Mouse (Mus musculus): Measurements from ENCODE around the gene Gm13288. TPM values are rescaled to one million over a fixed set of nuclear protein-coding genes. Genes with fewer than 3 reads are reported as not detected.
"Not testable (repeated sequence)": the region's sequence is repeated elsewhere in the genome, so short reads cannot be mapped to it uniquely, and the experiment has no call there.

Gene Gm13288
- 0.23 TPM in 1 of 2 replicates, not detected in the other for polyA plus RNA-seq (2011; ENCODE audit: insufficient read length, low read depth, missing spikeins)

DNA sequence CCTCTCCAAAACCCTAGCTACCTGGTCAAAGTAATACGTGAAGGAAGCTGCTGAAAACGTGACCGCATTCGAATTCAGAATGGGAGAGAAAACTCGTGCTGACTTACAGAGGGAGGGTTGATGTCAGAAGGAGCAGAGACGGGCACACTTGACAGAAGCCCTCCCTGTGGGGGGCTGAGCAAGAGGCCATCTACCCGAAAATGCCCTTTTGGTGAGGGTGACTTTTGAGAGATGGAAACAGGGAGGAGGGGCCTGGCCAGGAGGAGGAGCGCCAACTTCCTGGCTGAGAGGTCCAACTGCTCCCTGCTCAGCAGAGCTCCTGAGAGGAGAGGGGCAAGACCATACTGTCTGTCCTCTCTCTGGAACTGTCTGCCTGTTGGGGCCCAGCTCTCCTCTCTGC lies at the start of gene Gm13288:
Gm13288 (plus strand) TSS at position 301 of the 400 bp plus-strand sequence.
- not testable (repeated sequence) for H3K4me3 ChIP-seq (ENCODE audit: insufficient read depth, low read length); H3K27ac ChIP-seq (ENCODE audit: insufficient read depth, low read length); H3K4me1 ChIP-seq (ENCODE audit: control insufficient read depth, insufficient read depth, low read length)

- TF ChIP-seq POLR2A (IDR thresholded peaks at IDR 0.05; ENCODE audit: low read depth, low read length), result peak; percentile 67
These were observed 48.5 kb upstream of the Gm13288 start for GRCm38 (mm10) chr4:88756581-88757513.

DNA sequence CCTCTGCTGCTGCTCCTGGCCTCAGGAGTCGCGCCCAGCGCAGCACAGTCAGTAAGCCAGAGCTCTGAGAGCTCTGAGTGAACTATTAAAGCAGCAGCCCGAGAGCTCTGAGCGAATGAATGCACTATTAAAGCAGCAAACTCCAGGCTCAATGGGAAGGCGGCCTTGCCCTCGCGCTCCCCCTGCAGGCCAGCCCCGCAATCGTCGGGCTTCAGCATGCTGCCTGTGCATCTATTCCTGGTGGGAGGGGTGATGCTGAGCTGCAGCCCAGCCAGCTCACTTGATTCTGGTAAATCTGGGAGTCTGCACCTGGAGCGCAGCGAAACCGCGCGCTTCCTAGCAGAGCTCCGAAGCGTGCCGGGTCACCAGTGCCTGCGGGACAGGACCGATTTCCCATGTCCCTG lies 47.7 kb upstream of the Gm13288 start:
- Histone ChIP-seq H3K27ac (ENCODE audit: insufficient read depth, low read length) (0 out of 2 replicates have a peak overlapping the region, but pooled peaks have one; percentile 99), H3K4me3 (ENCODE audit: insufficient read depth, low read length) (peak overlapping the region; percentile 59; the same call in 1 of the 2 replicates)
- TF ChIP-seq POLR2A (IDR thresholded peaks at IDR 0.05; ENCODE audit: low read depth, low read length) (peak; percentile 79), CTCF (IDR thresholded peaks at IDR 0.05; ENCODE audit: borderline replicate concordance, insufficient read depth, low read length) (peak; percentile 68)

More at GRCm38 (mm10) chr4:88756581-88757513, 48.5 kb upstream of the Gm13288 start:
- Histone ChIP-seq H3K27ac (ENCODE audit: insufficient read depth, low read length) (peak overlapping the region; percentile 99), H3K4me3 (ENCODE audit: insufficient read depth, low read length) (peak overlapping the region; percentile 59)
- H3K4me1 ChIP-seq (ENCODE audit: control insufficient read depth, insufficient read depth, low read length), result not testable (repeated sequence)

DNA sequence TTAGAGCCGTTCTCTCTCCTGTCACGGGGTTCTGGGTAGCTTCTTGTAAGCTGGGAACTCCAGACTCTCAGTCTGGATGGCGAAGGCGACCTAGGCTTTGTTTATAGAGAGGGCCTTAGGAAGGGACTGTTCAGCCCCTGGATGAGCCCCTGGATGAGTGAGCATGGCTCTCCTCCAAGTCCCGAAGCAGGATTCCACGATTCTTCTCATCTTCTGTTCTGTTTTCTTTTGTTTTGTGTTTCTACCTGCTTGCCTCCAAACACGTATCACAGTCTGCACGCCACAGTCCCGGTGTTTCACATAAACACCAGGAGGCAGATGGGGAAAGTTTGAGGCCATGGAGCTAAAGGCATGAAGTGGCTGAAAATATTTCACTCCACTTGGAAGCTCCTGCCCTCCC lies 46.6 kb upstream of the Gm13288 start:
- H3K4me1 ChIP-seq (ENCODE audit: control insufficient read depth, insufficient read depth, low read length); H3K4me3 ChIP-seq (ENCODE audit: insufficient read depth, low read length); H3K27ac ChIP-seq (ENCODE audit: insufficient read depth, low read length): not testable (repeated sequence)

More for the DNA sequence above, 47.7 kb upstream of the Gm13288 start:
- not testable (repeated sequence) for H3K4me1 ChIP-seq (ENCODE audit: control insufficient read depth, insufficient read depth, low read length)

DNA sequence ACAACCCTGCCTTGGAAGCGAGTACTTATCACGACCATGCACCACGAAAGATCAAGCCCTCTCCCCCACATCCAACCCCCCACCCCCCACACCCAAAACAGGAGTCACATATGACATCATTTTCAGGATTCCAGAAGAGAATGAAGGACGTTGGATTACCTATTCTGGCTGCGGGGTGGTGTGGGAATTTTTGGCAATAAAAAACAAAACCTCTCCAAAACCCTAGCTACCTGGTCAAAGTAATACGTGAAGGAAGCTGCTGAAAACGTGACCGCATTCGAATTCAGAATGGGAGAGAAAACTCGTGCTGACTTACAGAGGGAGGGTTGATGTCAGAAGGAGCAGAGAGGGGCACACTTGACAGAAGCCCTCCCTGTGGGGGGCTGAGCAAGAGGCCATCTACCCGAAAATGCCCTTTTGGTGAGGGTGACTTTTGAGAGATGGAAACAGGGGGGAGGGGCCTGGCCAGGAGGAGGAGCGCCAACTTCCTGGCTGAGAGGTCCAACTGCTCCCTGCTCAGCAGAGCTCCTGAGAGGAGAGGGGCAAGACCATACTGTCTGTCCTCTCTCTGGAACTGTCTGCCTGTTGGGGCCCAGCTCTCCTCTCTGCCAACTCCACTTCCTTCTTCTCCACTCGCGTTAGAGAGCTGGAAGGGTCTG lies 45.6 kb upstream of the Gm13288 start, which contains the start of gene Gm13283:
Gm13283 (plus strand) TSS at position 510 of the 659 bp plus-strand sequence.
- H3K4me1 ChIP-seq (ENCODE audit: control insufficient read depth, insufficient read depth, low read length), result not testable (repeated sequence)
- Histone ChIP-seq H3K27ac (ENCODE audit: insufficient read depth, low read length) (peak within 1 kb of the TSS; percentile 73; the same call in 1 of the 2 replicates), H3K4me3 (ENCODE audit: insufficient read depth, low read length) (peak within 1 kb of the TSS; percentile 27; the same call in 1 of the 2 replicates)
- TF ChIP-seq POLR2A (IDR thresholded peaks at IDR 0.05; ENCODE audit: low read depth, low read length), result 0 out of 2 replicates have a peak, but pooled peaks have one; percentile 17

- 0 out of 2 replicates have a peak, but pooled peaks have one; percentile 46 for TF ChIP-seq CTCF (IDR thresholded peaks at IDR 0.05; ENCODE audit: borderline replicate concordance, insufficient read depth, low read length)
- peak; percentile 77 for TF ChIP-seq POLR2A (IDR thresholded peaks at IDR 0.05; ENCODE audit: low read depth, low read length)
- H3K4me3 ChIP-seq (ENCODE audit: insufficient read depth, low read length), result peak overlapping the region; percentile 27; the same call in 1 of the 2 replicates
These were observed 44.9 kb upstream of the Gm13288 start for GRCm38 (mm10) chr4:88760431-88760830.

GRCm38 (mm10) chr4:88761776-88762175 lies 43.6 kb upstream of the Gm13288 start:
- not testable (repeated sequence) for H3K4me1 ChIP-seq (ENCODE audit: control insufficient read depth, insufficient read depth, low read length); H3K4me3 ChIP-seq (ENCODE audit: insufficient read depth, low read length); H3K27ac ChIP-seq (ENCODE audit: insufficient read depth, low read length)

More at GRCm38 (mm10) chr4:88760431-88760830, 44.9 kb upstream of the Gm13288 start:
- H3K27ac ChIP-seq (ENCODE audit: insufficient read depth, low read length), result peak overlapping the region; percentile 73; the same call in 1 of the 2 replicates
- H3K4me1 ChIP-seq (ENCODE audit: control insufficient read depth, insufficient read depth, low read length), result not testable (repeated sequence)

- H3K4me3 ChIP-seq (ENCODE audit: insufficient read depth, low read length); H3K27ac ChIP-seq (ENCODE audit: insufficient read depth, low read length); H3K4me1 ChIP-seq (ENCODE audit: control insufficient read depth, insufficient read depth, low read length): not testable (repeated sequence)
These were observed 43.0 kb upstream of the Gm13288 start for GRCm38 (mm10) chr4:88762341-88762740.

DNA sequence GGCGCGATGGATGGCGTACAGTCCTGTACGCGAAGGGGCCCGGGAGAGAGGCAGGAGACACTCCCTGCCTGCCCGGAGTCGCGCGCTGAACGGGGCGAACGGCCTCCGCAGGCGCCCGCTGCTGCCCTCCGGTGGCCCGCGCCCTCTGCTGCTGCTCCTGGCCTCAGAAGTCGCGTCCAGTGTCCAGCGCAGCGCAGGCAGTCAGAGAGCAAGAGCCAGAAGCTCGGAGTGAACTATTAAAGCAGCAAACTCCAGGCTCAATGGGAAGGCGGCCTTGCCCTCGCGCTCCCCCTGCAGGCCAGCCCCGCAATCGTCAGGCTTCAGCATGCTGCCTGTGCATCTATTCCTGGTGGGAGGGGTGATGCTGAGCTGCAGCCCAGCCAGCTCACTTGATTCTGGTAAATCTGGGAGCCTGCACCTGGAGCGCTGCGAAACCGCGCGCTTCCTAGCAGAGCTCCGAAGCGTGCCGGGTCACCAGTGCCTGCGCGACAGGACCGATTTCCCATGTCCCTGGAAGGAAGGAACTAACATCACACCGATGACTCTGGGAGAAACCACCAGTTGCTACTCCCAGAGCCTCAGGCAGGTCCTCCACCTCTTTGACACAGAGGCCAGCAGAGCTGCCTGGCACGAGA lies 41.8 kb upstream of the Gm13288 start:
- peak overlapping the region; percentile 19; the same call in 1 of the 2 replicates for H3K4me3 ChIP-seq (ENCODE audit: insufficient read depth, low read length)
- TF ChIP-seq CTCF (IDR thresholded peaks at IDR 0.05; ENCODE audit: borderline replicate concordance, insufficient read depth, low read length), result 0 out of 2 replicates have a peak, but pooled peaks have one; percentile 7
- peak; percentile 65 for TF ChIP-seq POLR2A (IDR thresholded peaks at IDR 0.05; ENCODE audit: low read depth, low read length)
- not testable (repeated sequence) for H3K4me1 ChIP-seq (ENCODE audit: control insufficient read depth, insufficient read depth, low read length)
- H3K27ac ChIP-seq (ENCODE audit: insufficient read depth, low read length), result peak overlapping the region; percentile 58; the same call in 1 of the 2 replicates

GRCm38 (mm10) chr4:88773534-88773933 lies 31.8 kb upstream of the Gm13288 start, which contains the start of gene Gm13290:
Gm13290 (plus strand) TSS chr4:88773834.
- not testable (repeated sequence) for H3K27ac ChIP-seq (ENCODE audit: insufficient read depth, low read length)

DNA sequence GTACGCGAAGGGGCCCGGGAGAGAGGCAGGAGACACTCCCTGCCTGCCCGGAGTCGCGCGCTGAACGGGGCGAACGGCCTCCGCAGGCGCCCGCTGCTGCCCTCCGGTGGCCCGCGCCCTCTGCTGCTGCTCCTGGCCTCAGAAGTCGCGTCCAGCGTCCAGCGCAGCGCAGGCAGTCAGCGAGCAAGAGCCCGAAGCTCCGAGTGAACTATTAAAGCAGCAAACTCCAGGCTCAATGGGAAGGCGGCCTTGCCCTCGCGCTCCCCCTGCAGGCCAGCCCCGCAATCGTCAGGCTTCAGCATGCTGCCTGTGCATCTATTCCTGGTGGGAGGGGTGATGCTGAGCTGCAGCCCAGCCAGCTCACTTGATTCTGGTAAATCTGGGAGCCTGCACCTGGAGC lies 28.7 kb upstream of the Gm13288 start, which contains the start of gene Gm13289:
Gm13289 (plus strand) TSS at position 301 of the 400 bp plus-strand sequence.
- H3K4me1 ChIP-seq (ENCODE audit: control insufficient read depth, insufficient read depth, low read length); H3K27ac ChIP-seq (ENCODE audit: insufficient read depth, low read length): not testable (repeated sequence)

More at GRCm38 (mm10) chr4:88773534-88773933, 31.8 kb upstream of the Gm13288 start, which contains the start of gene Gm13290:
- not testable (repeated sequence) for H3K4me1 ChIP-seq (ENCODE audit: control insufficient read depth, insufficient read depth, low read length); H3K4me3 ChIP-seq (ENCODE audit: insufficient read depth, low read length)

GRCm38 (mm10) chr4:88779550-88779949 lies 25.8 kb upstream of the Gm13288 start, which contains the start of gene Gm13272:
Gm13272 (plus strand) TSS chr4:88779850.
- H3K27ac ChIP-seq (ENCODE audit: insufficient read depth, low read length); H3K4me1 ChIP-seq (ENCODE audit: control insufficient read depth, insufficient read depth, low read length): not testable (repeated sequence)

More for the DNA sequence above, 28.7 kb upstream of the Gm13288 start, which contains the start of gene Gm13289:
- not testable (repeated sequence) for H3K4me3 ChIP-seq (ENCODE audit: insufficient read depth, low read length)

GRCm38 (mm10) chr4:88780320-88780719 lies 25.0 kb upstream of the Gm13288 start:
- H3K4me3 ChIP-seq (ENCODE audit: insufficient read depth, low read length); H3K4me1 ChIP-seq (ENCODE audit: control insufficient read depth, insufficient read depth, low read length); H3K27ac ChIP-seq (ENCODE audit: insufficient read depth, low read length): not testable (repeated sequence)

More at GRCm38 (mm10) chr4:88779550-88779949, 25.8 kb upstream of the Gm13288 start, which contains the start of gene Gm13272:
- not testable (repeated sequence) for H3K4me3 ChIP-seq (ENCODE audit: insufficient read depth, low read length)
